Mouse (Mus musculus) T-helper 2 cell (primary cell): ENCODE measurements around the gene Atp6v1b1.

Experiments
- in situ Hi-C: fragments of 300-600 bp; cut with MboI, MseI; formaldehyde crosslinking; loops from one replicate; pipeline ENCODE4 v1.15.1; 2025; ENCODE audit warnings: high pct_unique_total_duplicates

The Atp6v1b1 gene

GRCm38 (mm10) chr6:83742761-83743160 lies at the start of gene Atp6v1b1:
Gene Atp6v1b1 (plus strand): TSS chr6:83742990.
- in situ Hi-C loops = no loop called here

- in situ Hi-C loops = no loop called here
Observed at GRCm38 (mm10) chr6:83693835-83694234, 49.0 kb upstream of the Atp6v1b1 start.

- in situ Hi-C loops = no loop called here
Observed at GRCm38 (mm10) chr6:83695731-83696130, 47.1 kb upstream of the Atp6v1b1 start.

- in situ Hi-C loops = no loop called here
Observed at GRCm38 (mm10) chr6:83696684-83697083, 46.1 kb upstream of the Atp6v1b1 start.

- in situ Hi-C loops = no loop called here
Observed at GRCm38 (mm10) chr6:83697932-83698331, 44.9 kb upstream of the Atp6v1b1 start.

GRCm38 (mm10) chr6:83699971-83700370 lies 42.8 kb upstream of the Atp6v1b1 start:
- in situ Hi-C loops = no loop called here

- in situ Hi-C loops = no loop called here
Observed at GRCm38 (mm10) chr6:83701001-83701400, 41.8 kb upstream of the Atp6v1b1 start.

GRCm38 (mm10) chr6:83702146-83702999 lies 40.4 kb upstream of the Atp6v1b1 start:
- in situ Hi-C loops = no loop called here

GRCm38 (mm10) chr6:83703000-83703721 lies 39.6 kb upstream of the Atp6v1b1 start:
- in situ Hi-C loops = no loop called here

GRCm38 (mm10) chr6:83703722-83704078 lies 39.1 kb upstream of the Atp6v1b1 start:
- in situ Hi-C loops = no loop called here

- in situ Hi-C loops = no loop called here
Observed at GRCm38 (mm10) chr6:83704294-83704693, 38.5 kb upstream of the Atp6v1b1 start.

GRCm38 (mm10) chr6:83704701-83705100 lies 38.1 kb upstream of the Atp6v1b1 start:
- in situ Hi-C loops = no loop called here

GRCm38 (mm10) chr6:83707738-83708510 lies 34.9 kb upstream of the Atp6v1b1 start:
- in situ Hi-C loops = no loop called here

- in situ Hi-C loops = no loop called here
Observed at GRCm38 (mm10) chr6:83710361-83711066, 32.3 kb upstream of the Atp6v1b1 start.

GRCm38 (mm10) chr6:83711067-83711675 lies 31.6 kb upstream of the Atp6v1b1 start, which contains the start of gene Vax2:
Gene Vax2 (plus strand): TSS chr6:83711264.
- in situ Hi-C loops = no loop called here

- in situ Hi-C loops = no loop called here
Observed at GRCm38 (mm10) chr6:83711725-83712475, 30.9 kb upstream of the Atp6v1b1 start.

GRCm38 (mm10) chr6:83713271-83714136 lies 29.3 kb upstream of the Atp6v1b1 start:
- in situ Hi-C loops = no loop called here

GRCm38 (mm10) chr6:83714221-83715123 lies 28.3 kb upstream of the Atp6v1b1 start:
- in situ Hi-C loops = no loop called here
